Mouse (Mus musculus) CD4-positive, CD25-positive, alpha-beta regulatory T cell, adult 4 months (primary cell): ENCODE results near the gene Mmp24. TPM values are rescaled to one million over a fixed set of nuclear protein-coding genes. Genes with fewer than 3 reads are reported as not detected.

Source experiments
- ATAC-seq: one replicate; pipeline ENCODE4 v1.8.0; 2017
- polyA plus RNA-seq, 2 experiments: library from polyadenylated mRNA; unstranded; fragments of 100-300 nt; shearing (Covaris generic); gene quantifications; one replicate each; pipeline ENCODE4 v1.2.1; 2017

Mmp24 gene
- polyA plus RNA-seq, 2 experiments from 2014 or later, result not detected

- no peak for ATAC-seq
These were observed 87.6 kb downstream of the Mmp24 start for GRCm38 (mm10) chr2:155862573-155863300.

GRCm38 (mm10) chr2:155863301-155863867 is 88.2 kb downstream of the Mmp24 start:
- ATAC-seq, result no peak

Other genes starting within 250 kb of the Mmp24 start
- 10 to 100 TPM; 10.7 to 16.9 TPM for gene Gss, start 182.5 kb upstream of the Mmp24 start, polyA plus RNA-seq
- not detected for gene Myh7b, start 164.1 kb upstream of the Mmp24 start, polyA plus RNA-seq
- 10 to 100 TPM; 35.3 to 44.4 TPM for gene Trpc4ap, start 83.0 kb upstream of the Mmp24 start, polyA plus RNA-seq
- gene Edem2, start 45.9 kb upstream of the Mmp24 start, polyA plus RNA-seq, result 10 to 100 TPM; 44.7 to 59.3 TPM
- gene Gm17581, start 39.5 kb upstream of the Mmp24 start, polyA plus RNA-seq, result not detected
- not detected for gene Procr, start 24.2 kb upstream of the Mmp24 start, polyA plus RNA-seq
- gene BC029722, start 44.1 kb downstream of the Mmp24 start, polyA plus RNA-seq, result 10 to 100 TPM; 12.8 to 16.5 TPM
- gene Eif6, start 51.6 kb downstream of the Mmp24 start, polyA plus RNA-seq, result 10 to 100 TPM; 63.3 to 77.1 TPM
- gene Fam83c, start 59.5 kb downstream of the Mmp24 start, polyA plus RNA-seq, result not detected
- gene Uqcc1, start 155.0 kb downstream of the Mmp24 start, polyA plus RNA-seq, result 10 to 100 TPM; 43.5 to 57.6 TPM
- gene Gm15557, start 165.4 kb downstream of the Mmp24 start, polyA plus RNA-seq, result not detected
- gene Gdf5, start 170.0 kb downstream of the Mmp24 start, polyA plus RNA-seq, result not detected
- 10 to 100 TPM; 34.0 to 50.2 TPM for gene Cep250, start 181.1 kb downstream of the Mmp24 start, polyA plus RNA-seq
- gene 6430550D23Rik, start 232.6 kb downstream of the Mmp24 start, polyA plus RNA-seq, result 1 to 10 TPM; 1.1 to 4.9 TPM
- gene Ergic3, start 232.7 kb downstream of the Mmp24 start, polyA plus RNA-seq, result 100 to 1,000 TPM; 131 to 182 TPM